Mouse (Mus musculus) MEL (cell line): ENCODE measurements around the gene Hgd. TPM values are rescaled to one million over a fixed set of nuclear protein-coding genes. Genes with fewer than 3 reads are reported as not detected.

Experiments used
- DNase-seq: peaks from one replicate; pipeline ENCODE4 v3.0.0; 2011; ENCODE audit warnings: low read depth, low spot score
- H3K27ac ChIP-seq: 2 replicates; pipeline ENCODE4 v1.5.1; 2012; ENCODE audit warnings: low read depth, mild to moderate bottlenecking, control low read depth, low read length, moderate library complexity; ENCODE audit not compliant: control insufficient read depth
- H3K27me3 ChIP-seq, 2 experiments: fragments of 150-350 bp in 1 of 2; sonication (generic) in 1 of 2; 2 replicates each; pipeline ENCODE4 v1.6.1; 2012; ENCODE audit warnings: low read length in 2 of 2, mild to moderate bottlenecking in 2 of 2, improper control_type of control experiment in 1 of 2, moderate library complexity in 1 of 2; ENCODE audit not compliant: insufficient read depth in 2 of 2, control insufficient read depth in 1 of 2
- H3K36me3 ChIP-seq, 2 experiments: 2 replicates each; pipeline ENCODE4 v1.6.1; 2012 to 2014; ENCODE audit warnings: low read length in 2 of 2, improper control_type of control experiment in 1 of 2, inconsistent platforms in 1 of 2, mild to moderate bottlenecking in 1 of 2; ENCODE audit not compliant: insufficient read depth in 2 of 2, control insufficient read depth in 1 of 2
- H3K4me1 ChIP-seq, 2 experiments: fragments of 150-350 bp in 1 of 2; sonication (generic) in 1 of 2; 2 replicates each; pipeline ENCODE4 v1.6.1; 2012; ENCODE audit warnings: low read length in 2 of 2, improper control_type of control experiment in 1 of 2, mild to moderate bottlenecking in 1 of 2; ENCODE audit not compliant: insufficient read depth in 2 of 2, control insufficient read depth in 1 of 2
- H3K4me3 ChIP-seq, 2 experiments: fragments of 150-350 bp in 1 of 2; sonication (generic) in 1 of 2; 2 replicates each; pipeline ENCODE4 v1.5.1; 2012; ENCODE audit warnings: low read depth in 2 of 2, low read length in 2 of 2, mild to moderate bottlenecking in 2 of 2, moderate library complexity in 2 of 2, control low read depth in 1 of 2, improper control_type of control experiment in 1 of 2; ENCODE audit not compliant: control insufficient read depth in 1 of 2, insufficient read depth in 1 of 2
- H3K79me2 ChIP-seq: 2 replicates; pipeline ENCODE4 v1.6.1; 2012; ENCODE audit warnings: mild to moderate bottlenecking, low read length, moderate library complexity; ENCODE audit not compliant: control insufficient read depth, poor library complexity, insufficient read depth
- H3K9ac ChIP-seq: 2 replicates; pipeline ENCODE4 v1.6.1; 2012; ENCODE audit warnings: low read depth, mild to moderate bottlenecking, control low read depth, low read length, moderate library complexity; ENCODE audit not compliant: control insufficient read depth, poor library complexity, severe bottlenecking
- H3K9me3 ChIP-seq: fragments of 150-350 bp; sonication (generic); replicated peaks from 2 replicates; pipeline ENCODE4 v1.6.1; 2012; ENCODE audit warnings: mild to moderate bottlenecking, low read length, improper control_type of control experiment, moderate library complexity; ENCODE audit not compliant: insufficient read depth
- BHLHE40 ChIP-seq: IDR thresholded peaks from 2 replicates; pipeline ENCODE4 v1.6.1; 2012; ENCODE audit warnings: low read depth, mild to moderate bottlenecking, inconsistent platforms, low read length, improper control_type of control experiment, borderline replicate concordance
- CHD1 ChIP-seq: IDR thresholded peaks from 2 replicates; pipeline ENCODE4 v1.6.1; 2012; ENCODE audit warnings: low read depth, mild to moderate bottlenecking, inconsistent platforms, low read length, improper control_type of control experiment
- CHD2 ChIP-seq: IDR thresholded peaks from 2 replicates; pipeline ENCODE4 v1.6.1; 2011; ENCODE audit warnings: low read length, improper control_type of control experiment
- E2F4 ChIP-seq: IDR thresholded peaks from 2 replicates; pipeline ENCODE4 v1.6.1; 2011; ENCODE audit warnings: low read depth, low read length, improper control_type of control experiment, borderline replicate concordance
- EP300 ChIP-seq, 2 experiments: IDR thresholded peaks; 2 replicates each; pipeline ENCODE4 v1.6.1; 2011; ENCODE audit warnings: improper control_type of control experiment in 2 of 2, low read length in 2 of 2, low read depth in 1 of 2, mild to moderate bottlenecking in 1 of 2
- ETS1 ChIP-seq: IDR thresholded peaks from 2 replicates; pipeline ENCODE4 v1.6.1; 2012; ENCODE audit warnings: low read depth, mild to moderate bottlenecking, inconsistent platforms, low read length, improper control_type of control experiment, moderate library complexity
- GABPA ChIP-seq: IDR thresholded peaks from 2 replicates; pipeline ENCODE4 v1.6.1; 2012; ENCODE audit warnings: low read depth, mild to moderate bottlenecking, inconsistent platforms, low read length, improper control_type of control experiment, moderate library complexity
- HCFC1 ChIP-seq: IDR thresholded peaks from 2 replicates; pipeline ENCODE4 v1.6.1; 2012; ENCODE audit warnings: low read depth, mild to moderate bottlenecking, inconsistent platforms, low read length, improper control_type of control experiment, moderate library complexity
- JUND ChIP-seq: IDR thresholded peaks from 2 replicates; pipeline ENCODE4 v1.6.1; 2011; ENCODE audit warnings: low read depth, mild to moderate bottlenecking, improper control_type of control experiment, low read length
- KAT2A ChIP-seq: conservative IDR thresholded peaks from 2 replicates; pipeline ENCODE4 v1.6.1; 2012; ENCODE audit warnings: low read depth, low read length, improper control_type of control experiment, inconsistent platforms
- MAFK ChIP-seq: IDR thresholded peaks from 2 replicates; pipeline ENCODE4 v1.6.1; 2011; ENCODE audit warnings: low read depth, mild to moderate bottlenecking, low read length, improper control_type of control experiment, borderline replicate concordance
- MAX ChIP-seq: IDR thresholded peaks from 2 replicates; pipeline ENCODE4 v1.6.1; 2011; ENCODE audit warnings: low read length, improper control_type of control experiment
- MXI1 ChIP-seq: IDR thresholded peaks from 2 replicates; pipeline ENCODE4 v1.6.1; 2011; ENCODE audit warnings: mild to moderate bottlenecking, low read depth, low read length, improper control_type of control experiment
- MYC ChIP-seq: IDR thresholded peaks from 2 replicates; pipeline ENCODE4 v1.6.1; 2011; ENCODE audit warnings: low read depth, mild to moderate bottlenecking, low read length, improper control_type of control experiment, moderate library complexity
- NELFE ChIP-seq: IDR thresholded peaks from 2 replicates; pipeline ENCODE4 v1.6.1; 2011; ENCODE audit warnings: low read depth, low read length, improper control_type of control experiment
- POLR2A ChIP-seq, 2 experiments: IDR thresholded peaks; 2 replicates each; pipeline ENCODE4 v1.6.1; 2011 to 2012; ENCODE audit warnings: low read length in 2 of 2, mild to moderate bottlenecking in 2 of 2, control low read depth in 1 of 2, improper control_type of control experiment in 1 of 2, low read depth in 1 of 2, moderate library complexity in 1 of 2; ENCODE audit not compliant: control insufficient read depth in 1 of 2, insufficient read depth in 1 of 2, poor library complexity in 1 of 2
- POLR2AphosphoS2 ChIP-seq: IDR thresholded peaks from 2 replicates; pipeline ENCODE4 v1.6.1; 2011; ENCODE audit warnings: low read length, improper control_type of control experiment
- RAD21 ChIP-seq: IDR thresholded peaks from 2 replicates; pipeline ENCODE4 v1.6.1; 2011; ENCODE audit warnings: mild to moderate bottlenecking, low read depth, low read length, improper control_type of control experiment
- RCOR1 ChIP-seq: IDR thresholded peaks from 2 replicates; pipeline ENCODE4 v1.6.1; 2012; ENCODE audit warnings: low read depth, mild to moderate bottlenecking, inconsistent platforms, low read length, improper control_type of control experiment
- SIN3A ChIP-seq: IDR thresholded peaks from 2 replicates; pipeline ENCODE4 v1.6.1; 2012; ENCODE audit warnings: low read length, improper control_type of control experiment, inconsistent platforms
- SMC3 ChIP-seq: IDR thresholded peaks from 2 replicates; pipeline ENCODE4 v1.6.1; 2011; ENCODE audit warnings: low read depth, low read length, improper control_type of control experiment
- TAL1 ChIP-seq: IDR thresholded peaks from 2 replicates; pipeline ENCODE4 v1.6.1; 2012; ENCODE audit warnings: mild to moderate bottlenecking, inconsistent platforms, low read length, moderate library complexity, mixed read lengths
- TBP ChIP-seq: IDR thresholded peaks from 2 replicates; pipeline ENCODE4 v1.8.0; 2011; ENCODE audit warnings: low read depth, low read length, improper control_type of control experiment
- TCF12 ChIP-seq: IDR thresholded peaks from 2 replicates; pipeline ENCODE4 v1.6.1; 2014; ENCODE audit warnings: low read depth, mild to moderate bottlenecking, inconsistent platforms, low read length, improper control_type of control experiment, moderate library complexity
- USF1 ChIP-seq: IDR thresholded peaks from 2 replicates; pipeline ENCODE4 v1.6.1; 2014; ENCODE audit warnings: low read depth, mild to moderate bottlenecking, inconsistent platforms, low read length, improper control_type of control experiment, moderate library complexity
- USF2 ChIP-seq, 2 experiments: IDR thresholded peaks; 2 replicates each; pipeline ENCODE4 v1.6.1; 2011 to 2012; ENCODE audit warnings: improper control_type of control experiment in 2 of 2, low read length in 2 of 2, borderline replicate concordance in 1 of 2, inconsistent platforms in 1 of 2, low read depth in 1 of 2, mild to moderate bottlenecking in 1 of 2; ENCODE audit not compliant: insufficient read depth in 1 of 2
- ZC3H11A ChIP-seq: IDR thresholded peaks from 2 replicates; pipeline ENCODE4 v1.6.1; 2012; ENCODE audit warnings: low read depth, mild to moderate bottlenecking, inconsistent platforms, low read length, improper control_type of control experiment
- ZKSCAN1 ChIP-seq: IDR thresholded peaks from 2 replicates; pipeline ENCODE4 v1.6.1; 2012; ENCODE audit warnings: low read depth, mild to moderate bottlenecking, inconsistent platforms, low read length, improper control_type of control experiment, moderate library complexity
- ZMIZ1 ChIP-seq: IDR thresholded peaks from 2 replicates; pipeline ENCODE4 v1.6.1; 2012; ENCODE audit warnings: low read depth, mild to moderate bottlenecking, inconsistent platforms, low read length, improper control_type of control experiment, moderate library complexity
- ZNF384 ChIP-seq: IDR thresholded peaks from 2 replicates; pipeline ENCODE4 v1.6.1; 2012; ENCODE audit warnings: low read depth, mild to moderate bottlenecking, inconsistent platforms, low read length, improper control_type of control experiment
- polyA plus RNA-seq, 2 experiments: library from polyadenylated mRNA; stranded (reverse) in 1 of 2; unstranded in 1 of 2; fragments of >175 nt in 1 of 2; fragments of >200 nt in 1 of 2; gene quantifications; 2 replicates each; pipeline versions ENCODE4 v1.2.1 to v1.2.4; 2012; ENCODE audit warnings: low replicate concordance in 2 of 2, low read depth in 1 of 2; ENCODE audit not compliant: insufficient read length in 2 of 2, insufficient read depth in 1 of 2, missing spikeins in 1 of 2
- total RNA-seq: library from RNA; depleted of rRNA; stranded (reverse); fragments of 300-350 nt; gene quantifications from 2 replicates; pipeline ENCODE4 v1.2.3, GENCODE M21; 2012

The Hgd gene
- total and polyA plus RNA-seq, 3 experiments, result not detected

DNA sequence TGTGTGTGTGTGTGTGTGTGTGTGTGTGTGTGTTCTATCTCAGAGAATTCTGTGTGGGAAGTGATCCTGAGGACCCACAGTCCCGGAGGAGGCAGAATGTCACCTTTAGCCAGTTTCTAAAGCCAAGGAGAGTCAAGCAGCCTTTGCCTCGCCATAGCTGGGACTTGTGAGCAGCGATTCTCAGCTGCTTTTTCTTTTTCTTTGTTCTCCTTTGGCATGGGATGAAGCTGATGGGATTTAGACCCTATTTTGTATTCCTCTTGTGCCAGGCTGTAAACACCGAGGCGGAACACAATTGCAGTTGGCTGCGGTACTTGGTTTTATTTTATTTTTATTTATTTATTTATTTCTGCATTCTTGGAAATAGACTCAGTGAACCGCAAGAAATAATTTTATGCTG, 49.1 kb downstream of the Hgd start:
- TF ChIP-seq POLR2AphosphoS2, result no peak
- no peak for TF ChIP-seq TAL1
- TF ChIP-seq GABPA, result no peak
- no peak for TF ChIP-seq BHLHE40
- TF ChIP-seq TCF12, result no peak
- TF ChIP-seq POLR2A (IDR thresholded peaks at IDR 0.05; ENCODE audit: control insufficient read depth in 1 of 2, insufficient read depth in 1 of 2, low read depth in 1 of 2, low read length in 2 of 2, poor library complexity in 1 of 2), result no peak
- TF ChIP-seq TBP, result no peak
- TF ChIP-seq ZMIZ1, result no peak
- Histone ChIP-seq H3K4me3 (no peak overlapping the region), H3K9ac (no peak overlapping the region), H3K27me3 (peaks cover 0 to 1% of the 10 kb centered on the region in 2 experiments; a peak in 2 of 4 replicates), H3K9me3 (no peaks in the 10 kb centered on the region), H3K79me2 (no peaks in the 10 kb centered on the region), H3K36me3 (peaks cover 0 to 1% of the 10 kb centered on the region in 2 experiments; a peak in 2 of 4 replicates), H3K27ac (no peak overlapping the region), H3K4me1 (peaks cover 0 to under 1% of the 10 kb centered on the region in 2 experiments; a peak in 2 of 4 replicates)
- DNase-seq, result no peak

DNA sequence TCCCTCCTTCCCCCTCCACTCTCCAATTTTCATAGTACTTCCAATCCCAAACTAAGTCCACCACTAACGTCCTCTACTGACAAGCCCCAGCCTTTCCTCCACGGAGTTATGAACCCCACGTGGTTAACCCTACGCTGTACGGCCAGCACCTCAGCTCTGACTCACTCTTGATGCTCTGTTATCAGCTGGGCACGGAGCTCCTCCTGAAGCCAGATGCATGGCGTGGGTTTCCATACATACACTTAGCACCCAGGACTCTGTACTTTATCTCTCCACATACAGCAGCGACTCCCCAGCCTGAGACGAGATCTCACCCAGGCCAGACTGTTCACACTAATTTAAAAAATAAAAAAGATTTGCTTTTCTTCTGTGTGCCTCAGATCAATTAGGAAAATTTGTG, 54.6 kb downstream of the Hgd start:
- H3K4me1 ChIP-seq, result peaks cover 3 to 13% of the 10 kb centered on the region in 2 experiments; a peak in 3 of 4 replicates
- no peaks in the 10 kb centered on the region for H3K27me3 ChIP-seq
- H3K4me3 ChIP-seq, result peak overlapping the region in 1 of 2 experiments; percentile 15; a peak in 3 of 4 replicates
- H3K79me2 ChIP-seq, result no peaks in the 10 kb centered on the region
- H3K36me3 ChIP-seq, result peaks cover 0 to 18% of the 10 kb centered on the region in 2 experiments; a peak in 2 of 4 replicates
- no peak overlapping the region for H3K27ac ChIP-seq
- peak; percentile 84 for DNase-seq
- H3K9me3 ChIP-seq, result no peaks in the 10 kb centered on the region
- H3K9ac ChIP-seq, result no peak overlapping the region
- TF ChIP-seq ZKSCAN1 (no peak), CHD2 (no peak), EP300 (IDR thresholded peaks at IDR 0.05; ENCODE audit: low read depth in 1 of 2, low read length in 2 of 2) (peak in 1 of 2 experiments; percentile 67; a peak in 3 of 4 replicates), USF1 (0 out of 2 replicates have a peak, but pooled peaks have one; percentile 25), HCFC1 (no peak), MAFK (no peak), TAL1 (peak; percentile 81), SMC3 (no peak), SIN3A (no peak), USF2 (IDR thresholded peaks at IDR 0.05; ENCODE audit: borderline replicate concordance in 1 of 2, insufficient read depth in 1 of 2, low read depth in 1 of 2, low read length in 2 of 2) (no peak), NELFE (no peak), ZNF384 (no peak), BHLHE40 (no peak), MYC (peak; percentile 63; the same call in 1 of the 2 replicates), JUND (no peak), MAX (peak; percentile 71), POLR2A (IDR thresholded peaks at IDR 0.05; ENCODE audit: control insufficient read depth in 1 of 2, insufficient read depth in 1 of 2, low read depth in 1 of 2, low read length in 2 of 2, poor library complexity in 1 of 2) (no peak), TCF12 (no peak; the same call in 1 of the 2 replicates), E2F4 (no peak), ZC3H11A (no peak), RCOR1 (no peak), ETS1 (0 out of 2 replicates have a peak, but pooled peaks have one; percentile 41), ZMIZ1 (no peak), RAD21 (no peak), MXI1 (no peak; the same call in none of the 2 replicates), KAT2A (no peak), CHD1 (no peak), TBP (no peak)
